Mouse (Mus musculus): ENCODE data around the gene Etfrf1. TPM values are rescaled to one million over a fixed set of nuclear protein-coding genes. Genes with fewer than 3 reads are reported as not detected.

Gene Etfrf1
- polyA plus RNA-seq (2015; fragmentation: Nextera tagmentation; extraction: Ambion mirVana) = 38.5 and 41.2 TPM in 2 replicates

DNA sequence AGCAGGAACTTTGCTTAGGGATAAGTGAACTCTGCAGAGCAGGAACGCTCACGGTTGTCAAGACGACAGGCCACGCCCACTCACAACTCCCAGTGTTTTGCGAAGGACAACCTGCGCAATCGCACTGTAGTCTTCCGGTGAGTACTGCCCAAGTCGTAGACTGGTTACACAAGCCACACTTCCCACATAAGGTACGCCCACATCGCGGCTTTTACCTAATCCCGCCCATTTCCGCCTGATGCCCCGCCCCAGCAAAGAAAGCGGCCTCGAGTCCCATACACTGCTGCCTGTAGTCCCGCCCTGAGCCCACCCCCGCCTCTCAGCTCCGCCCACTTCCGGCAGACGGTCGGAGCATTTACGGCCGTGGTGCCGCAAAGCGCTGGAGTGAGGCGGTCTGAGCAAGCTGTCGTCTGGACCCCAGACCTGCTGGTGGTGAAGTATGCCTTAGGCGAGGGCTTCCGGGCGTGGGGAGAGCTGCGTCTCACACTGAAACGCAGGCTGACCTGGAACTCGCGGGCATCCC is at the start of gene Etfrf1, which contains the start of gene Casc1:
Gene Etfrf1 (plus strand): TSS at position 319 of the 523 bp plus-strand sequence.
Gene Casc1 (minus strand): TSS at position 190 of the 523 bp plus-strand sequence.
- Histone ChIP-seq H3K36me3 (peaks cover 2% of the 10 kb centered on the region), H3K9ac (peak within 1 kb of the TSS; percentile 86), H3K27me3 (no peaks in the 10 kb centered on the region), H3K4me2 (peak within 1 kb of the TSS; percentile 82), H3K4me1 (peaks cover 18% of the 10 kb centered on the region), H3K27ac (peak within 1 kb of the TSS; percentile 99), H3K9me3 (replicated peaks) (no peaks in the 10 kb centered on the region), H3K4me3 (replicated peaks) (peak within 1 kb of the TSS; percentile 71)
- under 1% methylated on average over 36 of the region's 36 CpGs for WGBS
- peak; percentile 99 for ATAC-seq (replicated peaks; ENCODE audit: low FRiP score)

DNA sequence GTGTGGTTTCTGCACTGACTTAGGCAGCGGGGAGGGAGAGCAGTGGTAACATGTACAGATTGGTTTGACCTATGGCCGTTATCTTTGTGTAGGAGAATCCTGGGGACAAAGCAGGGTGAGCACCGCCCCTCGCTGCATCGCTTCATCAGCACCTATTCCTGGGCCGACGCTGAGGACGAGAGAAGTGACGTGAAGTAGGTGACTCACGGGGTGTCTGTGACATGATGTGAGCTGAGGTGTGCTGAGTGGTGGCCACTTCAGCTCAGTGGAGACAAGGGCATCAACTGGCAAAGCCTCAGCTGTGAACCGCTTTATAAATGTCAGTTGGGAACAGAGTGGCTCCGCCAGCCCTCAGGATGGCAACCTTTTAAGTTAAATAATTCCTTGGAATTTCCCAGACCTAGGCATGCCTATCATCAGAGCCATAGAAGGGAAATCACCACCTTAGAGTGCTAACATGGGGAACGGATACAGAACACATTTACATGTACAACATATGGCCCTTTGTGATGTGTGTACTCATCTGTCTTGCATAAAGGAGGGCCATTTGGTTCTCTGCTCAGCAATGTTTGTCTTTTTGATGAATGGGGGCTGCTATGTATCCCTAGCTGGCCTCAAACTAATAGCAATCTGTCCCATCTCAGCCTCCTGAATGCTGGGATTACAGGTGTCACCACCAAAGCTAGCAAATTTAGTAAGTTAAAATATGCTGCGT is 38.9 kb upstream of the Etfrf1 start:
- H3K36me3 ChIP-seq = no peaks in the 10 kb centered on the region
- peaks cover 31% of the 10 kb centered on the region for H3K4me1 ChIP-seq
- H3K27ac ChIP-seq = no peak overlapping the region
- H3K4me3 ChIP-seq (replicated peaks) = no peak overlapping the region
- H3K9ac ChIP-seq = no peak overlapping the region
- no peak for ATAC-seq (replicated peaks; ENCODE audit: low FRiP score)
- H3K27me3 ChIP-seq = peaks cover 25% of the 10 kb centered on the region
- H3K4me2 ChIP-seq = no peak overlapping the region
- no peaks in the 10 kb centered on the region for H3K9me3 ChIP-seq (replicated peaks)
- 80% methylated on average over 14 of the region's 14 CpGs for WGBS

DNA sequence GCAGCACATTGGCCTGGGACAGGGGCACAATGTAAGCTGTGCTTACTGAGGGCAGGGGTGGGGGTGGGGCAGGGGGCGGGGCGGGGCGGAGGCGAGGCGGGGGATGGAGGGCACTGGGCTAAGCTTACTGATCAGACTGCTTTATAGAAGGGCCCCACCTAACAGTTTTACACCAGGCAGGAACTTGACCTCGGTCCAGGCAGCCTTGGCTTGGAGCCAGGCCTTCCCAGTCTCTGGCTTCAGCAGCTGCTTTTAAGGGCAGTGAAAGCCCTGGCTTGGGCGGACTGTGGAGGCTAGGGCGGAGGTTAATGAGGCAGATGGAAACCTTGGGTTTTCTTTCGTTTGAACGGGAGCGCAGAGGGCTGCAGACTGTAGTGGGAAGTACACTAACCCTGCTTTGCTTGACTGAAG is 37.1 kb upstream of the Etfrf1 start:
- Histone ChIP-seq H3K4me1 (peaks cover 31% of the 10 kb centered on the region), H3K9ac (no peak overlapping the region), H3K36me3 (no peaks in the 10 kb centered on the region), H3K27ac (peak overlapping the region; percentile 46), H3K9me3 (replicated peaks) (no peaks in the 10 kb centered on the region), H3K27me3 (peaks cover 32% of the 10 kb centered on the region), H3K4me3 (replicated peaks) (no peak overlapping the region), H3K4me2 (peak overlapping the region; percentile 36)
- ATAC-seq (replicated peaks; ENCODE audit: low FRiP score) = peak; percentile 91
- WGBS = 2% methylated on average over 11 of the region's 11 CpGs

DNA sequence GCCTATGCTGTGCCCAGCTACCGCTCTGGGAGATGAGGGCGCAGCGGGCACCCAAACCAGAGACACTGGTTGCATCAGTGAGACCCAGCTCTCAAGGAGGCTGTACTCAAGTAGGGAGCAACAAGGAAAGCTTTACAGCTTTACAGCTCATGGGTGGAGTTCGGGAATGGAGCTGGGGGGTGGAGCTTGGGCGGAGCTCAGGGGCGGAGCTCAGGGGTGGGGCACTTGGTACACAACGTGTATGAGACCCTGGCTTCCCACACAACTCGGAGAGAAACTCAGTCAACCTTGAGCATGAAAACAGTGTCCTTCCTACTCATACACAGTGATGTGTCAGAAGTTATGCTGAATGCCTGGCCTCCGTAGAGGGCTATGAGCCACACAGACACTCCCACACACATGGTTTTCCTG is 35.4 kb upstream of the Etfrf1 start:
- Histone ChIP-seq H3K27ac (no peak overlapping the region), H3K9me3 (replicated peaks) (no peaks in the 10 kb centered on the region), H3K27me3 (peaks cover 32% of the 10 kb centered on the region), H3K4me1 (peaks cover 35% of the 10 kb centered on the region), H3K4me2 (peak overlapping the region; percentile 49), H3K9ac (no peak overlapping the region), H3K4me3 (replicated peaks) (peak overlapping the region; percentile 19; the same call in 1 of the 2 replicates), H3K36me3 (no peaks in the 10 kb centered on the region)
- ATAC-seq (replicated peaks; ENCODE audit: low FRiP score) = peak; percentile 26; the same call in 1 of the 2 replicates
- 26% methylated on average over 9 of the region's 9 CpGs for WGBS

DNA sequence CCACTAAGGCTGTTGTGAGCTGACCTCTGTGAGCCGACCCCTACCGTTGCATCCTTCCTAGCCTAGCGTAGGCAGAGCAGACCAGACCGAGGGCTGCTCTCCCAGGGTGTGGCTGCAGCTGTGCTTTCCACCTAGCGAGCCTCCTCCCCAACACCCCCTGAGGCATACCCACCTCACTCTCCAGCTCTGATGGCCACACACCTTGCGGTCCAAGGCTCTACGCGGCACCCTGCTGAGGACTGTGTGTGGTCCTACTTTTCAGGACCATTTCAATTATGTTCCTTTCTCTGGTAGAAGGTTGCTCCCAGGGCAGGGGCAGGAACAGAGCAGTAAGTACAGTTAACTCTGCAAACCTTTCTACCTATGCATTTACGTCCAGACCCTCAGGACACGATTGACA is 34.5 kb upstream of the Etfrf1 start:
- no peak overlapping the region for H3K9ac ChIP-seq
- H3K36me3 ChIP-seq = no peaks in the 10 kb centered on the region
- no peaks in the 10 kb centered on the region for H3K9me3 ChIP-seq (replicated peaks)
- peaks cover 32% of the 10 kb centered on the region for H3K27me3 ChIP-seq
- no peak for ATAC-seq (replicated peaks; ENCODE audit: low FRiP score)
- 55% methylated on average over 10 of the region's 10 CpGs for WGBS
- no peak overlapping the region for H3K4me2 ChIP-seq
- H3K4me1 ChIP-seq = peaks cover 35% of the 10 kb centered on the region
- no peak overlapping the region for H3K27ac ChIP-seq
- H3K4me3 ChIP-seq (replicated peaks) = no peak overlapping the region

DNA sequence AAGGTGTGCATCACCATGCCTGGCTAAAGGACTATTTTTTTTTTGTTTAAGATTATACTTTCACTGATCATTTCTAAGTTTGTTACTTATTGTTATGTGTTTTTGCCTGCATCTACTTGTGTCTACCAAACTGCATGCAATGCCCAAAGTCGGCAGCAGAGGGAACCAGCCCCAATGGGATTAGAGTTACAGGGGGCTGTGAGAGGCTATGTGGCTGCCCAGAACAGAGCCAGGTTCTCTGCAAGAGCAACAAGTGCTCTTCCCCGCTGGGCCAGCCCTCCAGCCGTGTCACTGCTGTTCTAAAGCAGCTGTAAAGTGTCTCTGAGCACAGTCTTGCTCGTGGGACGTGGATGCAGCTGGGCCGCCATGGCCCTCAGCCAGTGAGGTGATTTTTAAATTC is 31.3 kb upstream of the Etfrf1 start:
- ATAC-seq (replicated peaks; ENCODE audit: low FRiP score) = no peak; the same call in 1 of the 2 replicates
- no peak overlapping the region for H3K9ac ChIP-seq
- no peak overlapping the region for H3K4me3 ChIP-seq (replicated peaks)
- H3K27me3 ChIP-seq = peaks cover 25% of the 10 kb centered on the region
- no peak overlapping the region for H3K4me2 ChIP-seq
- peaks cover 22% of the 10 kb centered on the region for H3K4me1 ChIP-seq
- no peak overlapping the region for H3K27ac ChIP-seq
- WGBS = 22% methylated on average over 6 of the region's 6 CpGs
- no peaks in the 10 kb centered on the region for H3K9me3 ChIP-seq (replicated peaks)
- H3K36me3 ChIP-seq = no peaks in the 10 kb centered on the region

DNA sequence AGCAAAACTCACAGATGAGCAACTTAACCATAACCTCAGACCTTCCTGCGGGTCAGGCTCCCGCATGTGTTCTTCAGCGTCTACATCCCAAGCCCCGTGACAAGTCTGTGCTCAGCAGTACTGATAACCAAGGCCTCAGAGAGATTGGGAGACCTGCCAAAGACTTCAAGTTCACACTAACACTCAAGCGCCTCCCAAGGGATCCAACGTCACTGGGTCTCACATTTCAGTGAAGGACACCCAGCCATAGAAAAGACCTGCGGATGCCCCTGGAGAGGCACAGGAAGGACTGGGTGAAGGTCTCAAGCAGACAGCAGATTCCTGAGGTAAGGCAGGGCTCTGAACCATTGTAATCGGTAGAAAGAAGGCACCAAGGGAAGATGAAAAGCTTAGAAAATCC is 28.9 kb upstream of the Etfrf1 start:
- Histone ChIP-seq H3K27ac (no peak overlapping the region), H3K4me3 (replicated peaks) (no peak overlapping the region), H3K4me1 (peaks cover 4% of the 10 kb centered on the region), H3K27me3 (peaks cover 6% of the 10 kb centered on the region; the same call in 1 of the 2 replicates), H3K36me3 (no peaks in the 10 kb centered on the region), H3K9me3 (replicated peaks) (no peaks in the 10 kb centered on the region), H3K4me2 (no peak overlapping the region), H3K9ac (no peak overlapping the region)
- 63% methylated on average over 8 of the region's 8 CpGs for WGBS
- ATAC-seq (replicated peaks; ENCODE audit: low FRiP score) = no peak

DNA sequence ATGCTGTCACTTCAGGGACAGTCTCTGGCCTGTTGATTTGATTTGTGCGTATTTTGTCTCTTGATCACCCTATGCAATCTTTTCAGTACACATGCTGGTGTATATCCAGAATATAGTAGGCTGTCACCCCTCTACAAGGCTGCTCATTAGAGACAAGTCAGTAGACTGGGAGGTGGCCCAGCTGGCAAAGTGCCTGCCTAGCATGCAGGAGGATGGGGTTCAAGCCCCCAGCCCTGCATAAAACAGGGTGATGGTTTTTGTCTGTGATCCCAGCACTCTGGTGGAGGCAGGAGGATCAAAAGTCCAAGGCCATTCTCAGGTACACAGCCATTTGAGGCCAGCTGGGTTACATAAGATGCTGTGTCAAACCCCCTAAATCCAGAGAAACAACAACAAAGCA is 24.8 kb upstream of the Etfrf1 start:
- no peaks in the 10 kb centered on the region for H3K36me3 ChIP-seq
- no peak overlapping the region for H3K4me2 ChIP-seq
- no peak overlapping the region for H3K27ac ChIP-seq
- ATAC-seq (replicated peaks; ENCODE audit: low FRiP score) = no peak
- H3K9me3 ChIP-seq (replicated peaks) = no peaks in the 10 kb centered on the region
- WGBS = 89% methylated on average over 1 of the region's 1 CpGs
- no peaks in the 10 kb centered on the region for H3K4me1 ChIP-seq
- no peak overlapping the region for H3K9ac ChIP-seq
- H3K4me3 ChIP-seq (replicated peaks) = no peak overlapping the region
- H3K27me3 ChIP-seq = no peaks in the 10 kb centered on the region

DNA sequence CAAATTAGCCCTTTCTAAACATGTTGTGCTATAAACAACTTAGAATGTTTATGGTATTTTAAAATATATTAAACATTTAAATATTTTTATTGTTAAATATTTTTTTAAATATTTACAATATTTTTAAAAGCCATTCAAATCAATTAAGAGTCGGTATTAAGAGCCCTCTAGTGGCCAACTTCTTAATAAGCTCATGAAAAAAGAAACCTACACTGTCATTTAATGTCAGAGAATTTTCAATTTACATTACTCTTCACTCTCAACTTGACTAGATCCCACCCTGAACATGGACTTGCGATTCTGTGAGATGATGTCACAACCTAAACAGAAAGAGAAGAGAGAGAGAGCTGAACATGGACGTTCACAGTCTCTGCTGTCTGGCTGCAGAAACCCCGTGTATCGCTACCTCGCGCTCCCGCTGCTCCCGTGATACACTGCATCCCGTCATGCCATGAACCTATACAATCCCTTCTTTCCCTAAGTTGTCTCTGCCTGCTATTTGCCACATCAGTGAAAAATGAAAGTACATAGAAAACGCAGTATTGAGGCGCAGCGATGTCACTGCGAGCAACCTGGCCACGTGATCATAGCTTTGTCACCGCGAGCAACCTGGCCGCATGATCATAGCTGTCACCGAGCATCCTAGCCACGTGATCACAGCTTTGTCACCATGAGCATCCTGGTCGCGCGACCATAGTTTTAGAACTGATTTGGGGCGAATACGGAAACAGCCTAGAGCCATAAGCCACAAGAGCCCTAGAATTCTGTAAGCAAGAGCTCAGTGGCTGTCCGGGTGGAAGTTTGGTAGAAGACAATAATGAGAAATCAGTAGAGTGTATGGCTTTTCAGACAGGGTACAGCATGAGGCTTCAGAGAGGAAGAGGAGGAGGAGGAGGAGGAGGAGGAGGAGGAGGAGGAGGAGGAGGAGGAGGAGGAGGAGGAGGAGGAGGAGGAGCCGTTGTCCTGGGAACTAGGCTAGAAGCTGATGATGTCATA is 23.5 kb upstream of the Etfrf1 start:
- H3K4me1 ChIP-seq = no peaks in the 10 kb centered on the region
- H3K27ac ChIP-seq = no peak overlapping the region
- peak overlapping the region; percentile 60 for H3K4me2 ChIP-seq
- H3K36me3 ChIP-seq = no peaks in the 10 kb centered on the region
- no peaks in the 10 kb centered on the region for H3K27me3 ChIP-seq
- no peaks in the 10 kb centered on the region for H3K9me3 ChIP-seq (replicated peaks)
- H3K4me3 ChIP-seq (replicated peaks) = peak overlapping the region; percentile 30
- ATAC-seq (replicated peaks; ENCODE audit: low FRiP score) = no peak
- no peak overlapping the region for H3K9ac ChIP-seq
- WGBS = 63% methylated on average over 27 of the region's 27 CpGs

DNA sequence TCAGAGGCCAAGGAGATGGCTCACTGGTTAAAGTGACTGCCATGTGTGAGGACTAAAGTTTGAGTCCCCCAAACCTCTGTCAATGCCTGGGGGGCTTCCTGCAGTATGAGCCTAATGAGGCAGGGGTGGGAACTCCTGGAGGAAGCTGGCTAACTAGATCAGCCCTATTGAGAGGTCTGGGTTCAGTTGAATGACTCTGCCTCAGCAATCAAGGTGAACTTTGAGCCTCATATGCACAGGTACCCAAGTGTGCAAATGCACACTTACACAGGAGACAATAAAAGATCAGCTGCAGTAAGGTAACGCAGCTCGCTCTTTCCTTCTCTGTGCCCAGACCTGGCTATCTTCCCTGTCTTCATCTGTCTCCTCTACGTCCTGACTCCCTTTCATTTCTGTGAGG is 17.9 kb upstream of the Etfrf1 start:
- Histone ChIP-seq H3K36me3 (no peaks in the 10 kb centered on the region), H3K4me2 (no peak overlapping the region), H3K27ac (no peak overlapping the region), H3K9ac (no peak overlapping the region), H3K4me1 (no peaks in the 10 kb centered on the region), H3K4me3 (replicated peaks) (no peak overlapping the region), H3K27me3 (no peaks in the 10 kb centered on the region), H3K9me3 (replicated peaks) (no peaks in the 10 kb centered on the region; the same call in 1 of the 2 replicates)
- ATAC-seq (replicated peaks; ENCODE audit: low FRiP score) = no peak
- 82% methylated on average over 3 of the region's 3 CpGs for WGBS

DNA sequence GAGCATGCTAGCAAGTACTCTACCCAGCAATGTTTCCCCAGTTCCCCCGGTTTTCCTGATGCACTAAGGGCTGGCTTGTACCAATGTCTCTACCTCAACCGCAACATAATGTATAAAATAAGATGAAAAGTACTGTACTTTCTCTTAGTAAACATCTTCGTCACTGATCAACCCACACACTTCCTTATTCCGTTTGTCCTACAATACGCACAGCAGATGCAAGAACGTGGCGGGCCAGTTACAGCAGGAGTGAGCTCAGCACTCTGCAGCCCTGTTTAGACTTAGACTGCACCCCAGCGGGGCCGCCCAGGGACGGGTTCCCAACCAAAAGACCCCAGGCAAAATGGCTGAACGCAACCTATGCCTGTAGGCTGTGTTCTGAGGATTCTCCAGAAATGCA is 17.5 kb upstream of the Etfrf1 start:
- H3K9me3 ChIP-seq (replicated peaks) = no peaks in the 10 kb centered on the region; the same call in 1 of the 2 replicates
- no peak overlapping the region for H3K27ac ChIP-seq
- no peak for ATAC-seq (replicated peaks; ENCODE audit: low FRiP score)
- no peak overlapping the region for H3K4me2 ChIP-seq
- 79% methylated on average over 11 of the region's 11 CpGs for WGBS
- no peaks in the 10 kb centered on the region for H3K27me3 ChIP-seq
- H3K36me3 ChIP-seq = no peaks in the 10 kb centered on the region
- no peak overlapping the region for H3K4me3 ChIP-seq (replicated peaks)
- no peaks in the 10 kb centered on the region for H3K4me1 ChIP-seq
- no peak overlapping the region for H3K9ac ChIP-seq

All from kidney, embryonic 15.5 days (tissue).